Mouse (Mus musculus) layer of hippocampus, adult 11-12 months (tissue): ENCODE results near the gene Ccser2.

ENCODE experiments used
- DNase-seq: peaks from one replicate; pipeline ENCODE4 v3.0.0; 2022; ENCODE audit warnings: low spot score

Ccser2 gene

GRCm38 (mm10) chr14:36868769-36869362 is 99.7 kb downstream of the Ccser2 start:
- DNase-seq = no peak

GRCm38 (mm10) chr14:36866966-36867700 is 101.4 kb downstream of the Ccser2 start:
- peak; percentile 83 for DNase-seq

- DNase-seq = peak; percentile 89
These were observed 104.6 kb downstream of the Ccser2 start for GRCm38 (mm10) chr14:36863877-36864489.

GRCm38 (mm10) chr14:36862387-36862786 is 106.2 kb downstream of the Ccser2 start:
- DNase-seq = peak; percentile 65

GRCm38 (mm10) chr14:36858932-36859331 is 109.6 kb downstream of the Ccser2 start:
- DNase-seq = no peak

GRCm38 (mm10) chr14:36852972-36853371 is 115.6 kb downstream of the Ccser2 start:
- DNase-seq = no peak

GRCm38 (mm10) chr14:36848860-36849259 is 119.7 kb downstream of the Ccser2 start:
- DNase-seq = no peak
